Mouse (Mus musculus): ENCODE data around the gene Tmem63a.

The Tmem63a gene

DNA sequence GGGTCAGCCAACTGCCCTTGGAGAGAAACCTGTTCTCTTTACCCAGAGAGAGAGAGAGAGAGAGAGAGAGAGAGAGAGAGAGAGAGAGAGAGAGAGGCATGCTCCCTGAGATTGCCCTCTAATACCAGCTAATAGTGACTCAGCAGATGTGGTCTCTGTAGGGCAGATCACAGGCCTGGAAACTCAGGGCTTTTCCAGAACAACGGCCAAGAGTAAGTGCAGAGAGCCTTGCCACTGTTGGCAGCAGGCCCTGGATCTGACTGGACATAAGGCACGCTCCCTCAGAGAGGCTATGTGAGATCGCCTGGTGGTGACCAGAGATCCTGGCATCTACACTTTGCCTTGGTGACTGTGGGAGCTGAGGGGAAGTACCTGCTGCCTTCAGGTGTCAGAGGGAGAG, 67.6 kb downstream of the Tmem63a start:
- DNase-seq (ENCODE audit: low spot score in 2 of 2), result peak in 1 of 2 experiments; percentile 47

DNA sequence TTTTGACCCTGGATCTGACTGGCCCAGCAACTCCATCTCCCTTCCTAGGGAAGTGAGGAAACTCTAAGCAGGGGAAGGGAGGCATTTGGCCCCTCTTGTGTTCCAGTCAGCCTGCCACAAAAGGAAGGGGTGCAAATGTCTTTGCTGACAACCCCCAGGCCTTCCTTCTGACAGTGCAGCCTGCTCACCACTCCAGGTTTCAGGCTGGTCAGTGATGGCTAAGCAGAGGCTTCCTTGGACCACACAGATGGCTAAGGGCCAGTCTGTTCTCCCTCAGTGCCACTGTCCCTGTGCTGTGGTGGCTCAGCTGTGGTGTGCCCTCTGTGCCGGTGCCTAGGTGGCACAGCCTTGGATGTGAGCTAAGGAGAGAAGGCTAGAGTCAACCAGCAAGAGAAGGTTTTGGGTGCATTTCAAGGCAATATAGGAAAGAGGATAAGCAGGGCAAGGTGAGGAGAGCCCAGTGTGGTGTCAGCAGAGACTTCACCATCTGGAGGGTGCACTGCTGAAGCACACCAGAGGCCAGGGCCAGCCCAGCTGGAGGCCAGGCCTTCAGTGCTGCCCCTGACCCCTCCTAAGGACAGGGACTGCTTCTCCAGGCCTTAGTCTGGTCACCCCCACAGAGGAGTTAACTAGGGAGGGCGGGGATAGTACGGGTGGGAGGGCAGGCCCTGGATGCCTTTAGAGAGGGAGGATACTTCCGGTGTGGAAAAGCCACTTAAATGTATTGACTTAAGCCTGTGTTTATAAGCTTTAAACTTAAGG, 68.2 kb downstream of the Tmem63a start:
- peak in 1 of 2 experiments; percentile 14 for DNase-seq (ENCODE audit: low spot score in 2 of 2)

DNA sequence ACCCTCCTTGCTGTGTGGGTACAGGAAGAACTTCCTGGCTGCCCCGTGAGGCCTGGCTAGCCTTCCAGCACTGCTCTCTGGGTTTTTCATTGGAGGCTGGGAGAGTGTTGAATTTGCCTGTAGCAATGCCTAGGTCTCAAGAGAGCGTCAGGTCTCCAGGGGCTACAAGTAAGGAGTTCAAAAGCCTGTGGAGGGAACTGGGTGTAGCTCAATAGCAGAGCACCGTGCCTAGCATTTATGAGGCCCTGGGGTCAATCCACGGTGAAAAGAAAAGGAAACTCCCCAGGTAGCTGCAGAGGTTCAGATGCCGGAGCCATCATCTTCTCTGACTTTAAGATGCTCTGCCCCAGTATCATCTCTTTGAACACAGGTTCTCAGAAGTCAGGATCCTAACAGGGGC, 69.5 kb downstream of the Tmem63a start:
- DNase-seq (ENCODE audit: low spot score in 2 of 2), result peak in 1 of 2 experiments; percentile 8

DNA sequence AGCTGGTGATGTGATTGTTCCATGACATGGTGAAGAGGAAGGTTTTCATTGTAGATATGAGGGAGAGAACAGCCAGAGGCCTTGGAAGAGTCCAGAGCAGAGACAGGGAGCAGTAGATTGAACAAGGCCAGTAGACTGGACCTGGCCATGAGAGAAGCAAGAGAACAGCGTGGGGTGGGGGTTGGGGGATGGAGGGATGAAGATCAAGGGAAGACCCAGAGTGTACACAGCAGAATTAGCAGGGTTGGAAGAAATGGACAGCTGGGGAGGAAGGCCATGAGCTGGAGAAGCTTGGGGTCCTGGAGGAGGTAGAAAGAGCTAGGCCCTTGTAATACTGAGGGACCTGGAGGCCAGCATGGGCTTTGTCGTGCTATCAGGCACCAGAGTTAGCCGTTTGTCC, 70.3 kb downstream of the Tmem63a start:
- no peak for DNase-seq (ENCODE audit: low spot score in 2 of 2)

DNA sequence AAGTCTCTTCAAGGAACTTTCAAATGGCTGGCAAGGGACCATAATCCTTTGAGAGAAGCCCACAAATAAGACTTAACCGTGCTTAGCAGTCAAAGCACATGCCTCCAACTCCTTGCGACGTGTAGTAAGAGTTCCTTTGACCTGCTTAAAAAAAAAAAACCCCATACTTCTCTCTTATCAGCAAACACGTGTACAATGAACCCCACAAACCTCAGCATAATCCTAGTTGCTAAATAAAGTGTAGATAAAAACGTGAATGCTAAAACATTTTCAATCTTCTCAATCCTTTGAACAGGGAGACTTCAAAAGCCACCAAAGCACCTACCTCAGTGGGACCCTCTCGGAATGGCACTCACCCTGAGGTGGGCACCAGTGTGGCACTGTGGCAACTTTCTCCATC, 71.3 kb downstream of the Tmem63a start:
- peak in 1 of 2 experiments; percentile 12 for DNase-seq (ENCODE audit: low spot score in 2 of 2)

DNA sequence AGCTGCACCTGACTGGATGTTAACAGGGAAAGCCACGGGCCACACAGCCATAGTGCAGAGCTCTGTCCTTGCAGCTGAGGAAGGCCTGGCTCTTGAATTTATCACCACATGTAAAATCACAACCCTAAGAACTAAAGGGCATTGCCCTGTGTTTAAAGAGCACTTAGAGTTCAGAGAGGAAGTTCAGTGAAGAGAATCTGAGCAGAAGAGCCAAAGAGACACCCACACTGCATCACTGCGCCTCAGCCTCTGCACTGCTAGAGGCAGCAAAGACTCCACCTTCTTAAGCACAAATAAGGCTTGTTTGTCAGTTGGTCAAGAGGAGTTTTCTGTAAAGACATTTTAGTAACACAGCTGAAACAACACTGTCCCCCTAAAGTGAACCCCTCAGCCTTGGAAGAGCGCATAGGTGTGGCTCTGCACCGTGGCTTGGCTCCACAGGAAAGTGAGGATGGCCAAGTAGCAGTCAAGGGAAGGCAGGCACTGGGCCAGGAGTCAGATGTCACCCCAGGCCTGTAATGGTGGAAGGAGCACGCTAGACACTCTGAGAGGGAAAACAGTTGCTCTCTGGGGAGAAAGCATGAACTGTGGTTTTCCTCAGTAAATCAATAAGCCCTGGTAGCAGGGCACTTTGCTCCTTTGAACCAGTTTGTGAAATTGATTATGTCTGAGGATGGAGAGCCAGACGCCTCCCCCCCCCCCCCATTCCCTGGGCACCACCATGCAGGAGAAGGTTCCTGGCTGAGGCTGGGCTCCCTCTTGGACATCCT, 72.8 kb downstream of the Tmem63a start:
- DNase-seq (ENCODE audit: low spot score in 2 of 2), result peak in 1 of 2 experiments; percentile 39

DNA sequence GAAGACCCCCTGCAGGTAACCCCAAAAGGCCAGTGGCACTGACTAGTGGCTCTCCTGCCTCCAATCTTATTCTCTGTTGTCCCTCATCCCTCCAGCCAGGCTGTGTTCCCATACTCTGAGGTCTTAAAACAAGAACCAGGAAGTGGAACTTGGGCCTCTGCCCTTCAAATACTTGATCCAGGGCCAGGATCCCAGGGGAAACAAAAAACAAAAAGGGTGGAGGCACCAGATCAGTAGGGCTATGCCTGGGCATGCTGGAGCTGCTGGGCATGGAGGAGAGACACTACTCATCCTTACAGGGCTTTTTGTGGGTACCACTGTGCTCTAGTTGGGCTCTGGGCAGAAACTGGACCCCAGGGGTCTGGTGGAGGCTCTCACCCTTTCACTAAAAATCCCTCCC, 73.4 kb downstream of the Tmem63a start:
- peak; percentile 46 to 48 for DNase-seq (ENCODE audit: low spot score in 2 of 2)

DNA sequence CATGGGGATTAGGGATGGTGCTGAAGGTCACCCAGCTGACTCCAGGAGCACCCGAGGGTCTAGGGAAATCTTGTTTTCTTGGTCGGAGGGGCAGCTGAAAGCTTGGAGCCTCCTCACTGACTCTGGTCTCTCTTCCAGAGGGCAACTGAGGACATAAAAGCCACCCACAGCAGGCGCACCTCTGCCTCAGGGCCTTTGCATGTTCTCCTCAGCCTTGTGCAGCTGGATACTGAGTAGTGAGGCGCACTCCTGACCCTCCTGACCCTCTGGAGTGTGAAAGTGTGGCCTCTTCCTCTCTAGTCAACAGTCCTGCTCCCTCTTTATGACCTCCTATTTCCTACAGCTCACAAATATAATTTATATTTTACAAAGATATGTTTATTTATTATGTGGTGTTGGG, 73.9 kb downstream of the Tmem63a start:
- peak in 1 of 2 experiments; percentile 16 for DNase-seq (ENCODE audit: low spot score in 2 of 2)

DNA sequence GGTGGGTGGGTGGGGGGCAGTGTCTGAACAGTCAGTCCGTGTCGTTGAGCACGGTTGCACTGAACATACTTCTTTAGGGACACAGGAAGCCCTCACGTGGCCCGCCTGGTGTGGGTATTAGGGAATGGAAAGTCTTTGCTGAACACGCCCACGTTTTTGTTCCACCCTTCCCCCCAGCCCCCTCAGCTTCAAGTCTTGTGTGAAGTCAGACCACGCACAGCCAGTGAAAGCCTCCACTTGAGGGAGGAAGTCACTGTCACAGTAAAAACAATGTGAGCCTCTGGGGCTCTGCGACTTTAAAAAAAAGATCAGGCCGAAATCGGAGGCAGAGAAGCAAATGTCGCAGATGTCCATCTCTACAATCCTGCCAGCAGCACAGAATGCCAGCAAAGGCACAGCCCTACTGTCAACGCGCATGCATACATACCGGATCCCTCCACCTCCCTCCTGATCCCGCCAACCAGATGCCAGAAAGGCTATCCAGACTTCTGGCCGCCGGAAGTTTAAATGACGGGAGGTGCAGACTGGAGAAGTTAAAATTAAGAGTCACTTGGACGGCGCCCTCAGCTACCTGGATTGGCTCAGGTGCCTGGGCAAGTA, 74.5 kb downstream of the Tmem63a start:
- peak; percentile 77 to 82 for DNase-seq (ENCODE audit: low spot score in 2 of 2)

DNA sequence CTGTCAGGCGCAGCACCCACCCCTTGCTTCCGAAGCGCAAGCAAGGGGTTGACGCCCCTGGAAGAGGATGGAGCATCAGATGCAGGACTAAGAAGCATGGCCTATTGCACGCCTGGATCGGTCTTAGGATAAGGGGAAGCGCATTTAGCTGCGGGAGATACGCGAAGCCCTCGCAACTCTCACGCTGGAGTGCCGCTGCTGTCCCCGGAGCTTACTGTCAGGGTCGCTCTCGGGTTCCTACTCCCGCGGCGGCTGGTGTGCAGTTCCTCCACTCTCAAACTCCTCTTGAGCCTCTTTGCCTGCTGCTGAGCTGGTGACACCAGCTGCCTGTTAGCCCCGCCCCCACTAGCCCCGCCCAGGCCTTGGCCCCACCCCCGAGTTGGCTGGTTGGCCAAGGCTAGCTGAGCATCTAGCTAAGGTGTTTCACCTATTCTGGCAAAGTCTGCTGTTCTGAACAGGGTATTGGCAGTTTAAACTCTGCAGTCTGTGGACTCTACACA, 75.1 kb downstream of the Tmem63a start:
- DNase-seq (ENCODE audit: low spot score in 2 of 2), result peak; percentile 74 to 77

DNA sequence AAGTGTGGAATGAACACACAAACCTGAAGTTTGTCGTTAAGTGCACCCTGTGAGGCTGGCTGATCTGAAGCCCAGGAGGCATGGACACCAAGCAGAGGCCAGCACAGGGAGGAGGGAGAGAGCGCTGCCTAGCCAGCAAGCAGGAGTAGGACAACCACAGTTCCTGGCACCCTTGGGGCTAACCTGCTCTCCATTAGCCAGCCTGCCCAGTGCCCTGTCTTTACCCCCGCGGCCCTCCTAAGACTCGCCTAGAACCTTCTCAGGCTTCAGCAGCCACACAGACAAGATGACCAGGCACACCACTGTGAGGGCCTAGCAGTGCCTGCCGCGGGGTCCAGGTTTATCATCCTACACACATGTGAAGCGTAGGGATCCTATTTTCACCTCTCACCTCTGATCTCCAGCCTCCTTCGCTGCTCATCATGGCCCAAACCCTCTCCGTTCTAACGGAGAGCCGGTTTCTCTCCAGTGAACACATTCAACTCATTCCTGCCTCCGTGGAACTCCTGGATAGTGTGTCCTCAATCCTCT, 75.8 kb downstream of the Tmem63a start:
- no peak for DNase-seq (ENCODE audit: low spot score in 2 of 2)

DNA sequence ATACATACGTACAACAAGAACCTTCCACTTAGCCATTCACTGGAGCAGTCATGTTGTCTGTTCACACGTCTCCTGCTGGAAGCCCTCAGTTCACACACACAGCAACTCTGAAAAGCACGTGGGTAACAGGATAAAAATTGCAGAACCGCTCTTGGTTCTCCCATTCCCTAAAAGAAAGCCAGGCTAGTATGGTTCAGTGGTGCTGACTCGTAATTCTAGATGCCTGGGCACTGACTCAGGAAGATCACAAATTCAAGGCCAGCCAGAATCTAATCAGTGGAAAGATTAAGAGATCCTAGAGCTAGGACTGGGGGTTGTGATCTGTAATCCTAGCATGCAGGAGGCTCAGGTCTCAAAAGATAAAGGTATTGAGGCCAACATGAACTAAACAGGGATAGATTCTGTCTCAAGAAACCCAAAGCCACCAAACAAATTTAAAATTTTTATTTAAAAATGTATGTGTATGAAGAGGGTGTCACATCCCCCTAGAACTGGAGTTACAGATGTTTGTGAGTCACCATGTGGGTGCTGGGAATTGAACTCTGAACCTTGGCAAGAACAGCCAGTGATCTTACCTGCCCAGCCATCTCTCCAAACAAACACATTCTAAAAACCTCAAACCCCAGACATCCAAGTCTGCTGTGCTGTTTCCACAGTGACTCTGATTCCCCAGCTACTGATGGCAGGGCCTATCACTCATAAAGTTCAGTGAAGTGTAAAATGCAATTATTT, 78.8 kb downstream of the Tmem63a start, which contains the start of gene Ephx1:
Gene Ephx1 (minus strand): TSS at position 149 of the 732 bp plus-strand sequence.
- no peak for DNase-seq (ENCODE audit: low spot score in 2 of 2)

DNA sequence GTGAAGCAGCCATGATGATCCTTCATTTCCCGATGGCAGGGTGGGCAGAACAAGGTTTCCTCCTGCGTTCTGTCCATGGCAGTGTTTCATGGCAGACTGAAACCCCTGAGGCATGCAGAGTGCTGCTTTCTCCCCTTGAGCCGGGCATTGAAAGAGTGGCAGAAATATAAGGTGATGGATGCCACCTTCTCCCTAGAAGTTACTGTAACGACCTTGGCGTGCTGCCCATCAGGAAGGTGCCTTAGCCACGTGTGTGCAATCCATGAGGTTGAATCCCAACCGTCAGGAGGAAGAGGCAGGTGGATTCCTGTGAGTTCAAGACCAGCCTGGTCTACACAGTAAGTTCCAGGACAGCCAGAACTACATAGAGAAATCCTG, 79.3 kb downstream of the Tmem63a start:
- no peak for DNase-seq (ENCODE audit: low spot score in 2 of 2)

DNA sequence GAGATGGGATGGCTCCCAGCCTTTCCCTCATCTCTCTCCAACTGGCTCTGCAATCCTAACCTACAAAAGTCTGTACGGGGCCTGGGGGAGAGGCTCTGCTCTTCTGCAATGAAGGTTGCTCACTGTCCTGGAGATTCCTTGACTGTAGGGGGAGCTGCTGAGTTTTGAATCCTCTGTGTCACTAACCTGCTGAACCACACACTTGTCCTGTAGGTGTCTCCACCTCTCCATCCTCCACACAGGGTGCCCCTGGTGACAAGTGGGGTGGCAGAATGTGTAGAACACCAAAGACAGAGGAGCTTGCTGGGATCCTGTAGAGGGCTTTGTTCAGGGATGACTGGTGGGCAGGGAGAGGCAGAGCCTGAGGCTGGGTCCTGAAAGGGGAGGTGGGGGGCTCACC, 80.1 kb downstream of the Tmem63a start:
- peak; percentile 44 for DNase-seq (ENCODE audit: low spot score in 2 of 2)

Data from right cerebral cortex, postnatal 10 days (tissue).